Mouse (Mus musculus) fat pad, adult 2 months (tissue): ENCODE measurements around the gene Smim7.
A peak's percentile ranks its signal among the peaks of the same experiment; 100 is the strongest.

Experiments used
- DNase-seq: peaks from one replicate; pipeline ENCODE4 v3.0.0-alpha.2; 2011; ENCODE audit warnings: low read depth, low spot score; ENCODE audit errors: extremely low read depth

Smim7 gene

DNA sequence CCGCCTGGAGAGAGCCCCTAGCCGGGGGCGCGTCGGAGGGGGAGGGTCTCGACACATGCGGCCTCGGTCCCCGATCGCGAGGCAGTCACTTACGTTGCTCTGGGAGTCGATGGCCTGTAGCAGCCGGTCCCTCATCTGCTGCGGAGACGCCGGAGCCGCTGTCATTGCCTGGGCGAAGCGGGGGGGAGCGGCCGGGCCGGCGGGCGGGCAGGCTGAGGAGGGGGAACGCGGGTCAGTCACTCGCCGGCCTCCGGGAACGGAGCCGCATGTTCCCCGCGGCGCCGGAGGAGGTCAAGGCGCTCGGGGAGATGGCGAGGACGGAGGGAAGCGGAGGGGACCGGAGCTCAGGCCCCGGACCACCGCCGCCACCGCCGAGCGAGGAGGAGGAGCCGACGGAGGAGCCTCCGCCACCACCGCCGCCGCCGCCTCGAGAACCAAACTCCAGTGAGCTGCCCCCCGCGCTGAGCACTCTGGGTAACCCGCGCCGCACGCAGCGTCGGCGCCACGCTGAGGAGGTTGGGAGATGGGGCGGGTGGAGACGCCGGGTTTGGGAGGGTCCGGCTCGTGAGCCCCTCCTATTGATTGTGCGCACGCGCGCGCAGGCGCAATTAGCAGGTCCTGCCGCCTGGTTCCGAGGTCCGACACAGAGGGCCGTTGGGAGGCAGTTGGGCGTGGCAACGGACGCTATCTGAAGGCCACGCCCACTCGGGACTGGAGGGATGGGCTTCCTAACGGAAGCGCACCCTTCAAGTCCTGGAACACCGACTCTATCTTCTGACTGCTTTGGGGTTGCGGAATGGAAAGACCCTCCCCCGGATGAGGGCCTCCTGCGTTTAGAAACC lies 22.9 kb downstream of the Smim7 start, which contains the start of gene Med26:
Gene Med26 (minus strand): TSS at position 469 of the 842 bp plus-strand sequence.
- DNase-seq, result peak; percentile 84

DNA sequence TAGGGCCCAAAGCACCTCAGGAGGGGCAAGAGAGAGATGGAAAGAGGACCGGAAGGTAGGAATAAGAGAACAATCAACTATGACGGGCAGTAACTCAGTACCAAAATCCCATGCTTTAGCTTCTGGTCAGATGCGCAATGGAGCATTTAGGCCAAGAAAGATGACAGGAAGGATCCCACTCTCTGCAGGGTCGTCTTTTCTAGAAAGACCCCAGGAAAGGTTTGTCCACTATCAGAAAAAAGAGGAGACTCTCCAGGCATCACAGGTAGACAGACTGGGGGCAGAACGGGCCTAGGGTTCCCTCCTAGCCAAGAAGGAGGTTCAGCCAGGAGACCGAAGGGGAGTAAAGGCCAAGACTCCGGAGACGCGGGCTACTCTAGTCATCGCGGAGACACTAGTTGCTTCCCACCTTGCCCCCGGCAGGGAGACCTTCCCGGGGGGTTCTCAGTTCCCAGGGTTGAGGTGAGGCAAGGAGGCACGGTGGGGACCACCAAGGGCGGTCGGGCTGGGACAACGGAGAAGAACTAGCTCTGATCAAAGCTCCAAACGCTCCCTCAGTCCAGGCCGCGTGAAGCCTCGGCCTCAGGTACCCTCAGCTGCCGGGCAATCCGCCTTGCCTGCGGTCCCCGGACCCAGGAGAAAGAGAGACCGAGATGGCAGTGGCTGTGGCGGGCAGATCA lies 23.6 kb downstream of the Smim7 start:
- DNase-seq, result no peak

DNA sequence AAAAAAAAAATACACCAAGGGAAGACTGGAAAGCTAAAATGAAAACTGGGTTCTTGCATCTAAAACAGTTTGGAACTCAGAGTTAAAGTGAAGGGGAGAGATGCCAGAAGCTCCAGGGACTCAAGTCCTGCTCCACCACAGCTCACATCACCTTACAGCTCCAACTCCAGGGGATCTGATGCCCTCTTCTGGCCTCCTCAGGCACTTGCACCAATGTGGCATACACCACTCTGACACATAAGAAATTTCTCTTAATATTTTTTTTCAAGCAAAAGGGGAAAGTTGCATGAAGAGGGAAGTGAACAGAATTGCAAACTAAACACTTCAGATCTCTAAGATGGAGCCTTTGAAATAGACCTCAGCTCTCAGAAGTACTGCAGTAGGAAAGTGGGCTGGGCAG lies 31.7 kb downstream of the Smim7 start:
- no peak for DNase-seq

DNA sequence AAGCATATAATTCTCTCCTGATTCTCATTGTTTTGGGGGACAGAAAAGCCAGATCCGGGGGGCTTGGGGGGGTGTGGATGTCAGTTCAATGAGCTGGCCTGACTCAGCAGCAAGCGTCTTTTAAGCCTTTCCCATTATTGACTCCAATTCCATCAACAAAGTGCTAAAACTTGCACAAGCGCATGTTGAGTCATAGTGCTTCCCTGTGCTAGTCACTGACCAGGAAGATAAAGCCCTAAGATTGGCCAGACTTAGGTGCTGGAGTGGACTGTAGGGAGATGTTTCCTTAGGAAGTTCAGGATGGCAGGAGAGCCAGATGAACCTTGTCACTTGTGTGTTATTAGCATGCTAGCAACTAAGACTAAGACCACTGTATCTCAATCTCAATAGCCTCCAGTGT lies 36.0 kb downstream of the Smim7 start:
- DNase-seq, result no peak

DNA sequence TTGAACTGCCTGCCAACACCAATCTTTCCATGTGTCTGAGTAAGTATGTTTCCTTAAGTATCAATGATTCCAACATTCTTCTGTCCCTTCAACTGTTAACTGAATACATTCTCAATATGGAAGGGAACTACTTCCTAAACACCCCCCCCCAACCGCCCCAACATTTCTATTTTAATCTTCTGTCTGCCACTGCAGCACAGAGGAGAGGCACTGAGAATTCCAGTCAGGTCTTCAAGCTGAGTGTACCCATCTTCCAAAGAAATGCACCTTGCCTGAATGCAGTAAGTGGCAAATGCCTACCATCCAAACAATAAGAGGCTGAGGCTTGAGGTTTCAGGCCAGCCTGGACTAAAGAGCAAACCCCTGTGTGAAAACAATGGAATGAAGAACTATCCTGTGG lies 38.8 kb downstream of the Smim7 start:
- no peak for DNase-seq

DNA sequence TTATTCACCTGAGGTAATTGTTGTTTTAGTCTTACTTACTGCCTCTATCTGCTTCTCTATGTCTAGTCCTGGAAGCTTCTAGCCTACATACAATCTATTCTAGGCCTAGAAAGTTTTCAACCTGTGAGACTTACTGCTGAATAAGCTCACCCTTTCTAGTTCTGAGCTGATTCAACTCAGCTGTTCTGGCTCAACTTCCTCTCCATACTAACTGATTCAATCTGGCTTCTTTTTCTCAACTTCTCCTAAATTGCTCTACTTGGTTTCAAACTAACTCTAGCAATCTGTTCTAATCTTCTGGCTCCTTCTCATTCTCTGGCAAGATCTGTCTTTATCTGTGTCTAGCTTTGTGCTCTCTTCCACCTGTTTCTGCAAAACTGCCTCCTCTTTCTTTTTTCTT lies 49.0 kb downstream of the Smim7 start:
- no peak for DNase-seq

DNA sequence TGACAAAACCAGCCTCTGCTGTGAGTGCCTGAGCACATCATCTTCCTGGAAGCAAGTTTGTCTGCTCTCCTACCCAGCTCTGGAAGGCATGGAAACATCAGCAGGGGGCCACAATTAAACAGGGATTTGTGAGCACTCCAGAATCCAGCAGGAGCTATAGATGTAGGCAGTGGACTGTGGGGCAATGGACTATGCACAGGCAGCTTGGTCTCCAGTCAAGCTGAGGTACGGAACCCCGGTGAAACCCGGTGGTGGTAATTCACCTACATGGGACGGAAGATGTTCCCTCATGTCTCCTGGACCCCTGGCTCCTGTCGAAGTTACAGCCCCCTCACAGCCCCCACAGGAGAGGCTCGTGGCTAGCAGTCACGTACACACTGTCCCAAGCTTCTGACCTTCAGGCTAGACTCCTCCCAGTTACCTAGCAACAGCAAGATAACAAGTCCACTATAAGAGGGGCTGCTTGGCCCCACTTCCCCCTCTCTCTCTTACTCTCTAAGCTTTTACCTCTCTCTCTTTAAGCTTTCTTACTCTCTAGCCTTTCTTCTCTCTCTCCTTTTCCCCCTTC lies 53.4 kb downstream of the Smim7 start:
- DNase-seq, result no peak
